Mouse (Mus musculus) olfactory bulb, adult 2 months (tissue): ENCODE data around the gene Rgs12.

ENCODE experiments used
- CTCF ChIP-seq: fragments of 200-500 bp; IDR thresholded peaks from 2 replicates; pipeline ENCODE4 v1.5.1; 2012; ENCODE audit warnings: low read depth, mild to moderate bottlenecking, low read length, moderate library complexity; ENCODE audit not compliant: insufficient read depth
- POLR2A ChIP-seq: fragments of 200-500 bp; IDR thresholded peaks from 2 replicates; pipeline ENCODE4 v1.6.1; 2012; ENCODE audit warnings: mild to moderate bottlenecking, low read depth, low read length, moderate library complexity; ENCODE audit not compliant: insufficient read depth

GRCm38 (mm10) chr5:34910504-34910815 lies 38.8 kb upstream of the Rgs12 start:
- TF ChIP-seq POLR2A, result no peak
- TF ChIP-seq CTCF, result no peak
